Mouse (Mus musculus) urinary bladder, adult 2 months (tissue): Measurements from ENCODE around the gene Pde8b. TPM values are rescaled to one million over a fixed set of nuclear protein-coding genes. Genes with fewer than 3 reads are reported as not detected.

Experiments used
- DNase-seq: peaks from one replicate; pipeline ENCODE4 v3.0.0; 2022; ENCODE audit warnings: low spot score
- polyA plus RNA-seq: library from polyadenylated mRNA; depleted of rRNA; stranded (reverse); fragments of >200 nt; gene quantifications from 2 replicates; pipeline ENCODE4 v1.2.3, GENCODE M21; 2012

Pde8b gene
- polyA plus RNA-seq, 1 experiment, result 2.1 TPM

DNA sequence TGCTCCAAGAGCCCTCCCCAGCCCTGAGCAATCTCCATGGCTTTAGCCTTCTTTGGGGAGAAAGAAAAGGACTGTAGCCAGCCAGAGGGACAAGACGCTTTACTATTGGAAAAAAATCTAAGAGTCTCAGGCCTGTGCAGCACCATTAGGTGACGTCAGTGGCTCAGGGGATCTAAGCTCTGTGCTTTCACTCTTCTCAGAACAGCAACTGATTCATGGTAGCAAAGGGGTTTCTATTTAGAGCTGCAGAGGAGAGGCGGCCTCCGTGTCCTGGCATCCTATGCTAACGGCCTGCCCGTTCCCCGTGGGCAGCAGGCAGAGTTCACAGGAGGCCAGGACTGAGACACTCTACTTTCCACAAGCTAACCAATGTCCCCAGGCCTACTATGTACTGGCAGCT lies 169.1 kb downstream of the Pde8b start:
- DNase-seq, result no peak

DNA sequence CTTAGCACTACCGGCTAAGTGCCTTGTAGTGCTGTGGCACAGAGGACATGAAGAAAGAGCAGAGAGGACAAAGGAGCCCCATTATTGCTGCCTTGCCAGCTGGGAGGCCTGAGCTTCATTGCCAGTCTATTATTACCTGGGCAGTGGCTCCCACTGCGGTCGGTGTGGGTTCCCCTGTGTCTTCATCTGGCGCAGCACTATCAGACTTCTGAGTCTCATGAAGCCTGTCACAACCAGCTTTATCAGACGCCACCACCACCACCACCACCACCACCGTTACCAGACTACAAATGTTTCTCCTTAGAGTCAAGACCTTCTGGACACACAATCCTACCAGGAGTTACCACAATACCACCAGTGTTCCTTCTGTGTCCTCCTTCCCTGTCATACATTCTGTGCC lies 171.6 kb downstream of the Pde8b start:
- DNase-seq, result no peak

DNA sequence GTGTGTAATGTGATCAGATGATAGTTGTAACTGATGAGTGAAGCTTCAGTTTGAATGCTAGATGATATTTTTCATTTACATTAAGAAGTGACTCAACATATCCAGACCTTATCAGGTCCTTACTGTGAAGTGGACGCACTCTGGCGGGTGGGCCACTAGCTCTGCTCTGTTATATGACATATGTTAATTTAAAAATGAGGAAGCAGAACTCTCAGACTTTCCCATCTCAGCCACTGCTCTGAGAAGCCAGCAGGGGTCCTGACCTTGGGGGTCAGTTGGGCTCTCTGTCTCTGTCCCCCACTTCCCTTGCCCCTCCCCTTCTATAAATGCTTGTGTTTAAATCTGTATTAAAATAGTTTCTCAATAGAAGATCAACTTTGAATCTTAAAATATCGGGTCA lies 172.4 kb downstream of the Pde8b start:
- DNase-seq, result no peak

DNA sequence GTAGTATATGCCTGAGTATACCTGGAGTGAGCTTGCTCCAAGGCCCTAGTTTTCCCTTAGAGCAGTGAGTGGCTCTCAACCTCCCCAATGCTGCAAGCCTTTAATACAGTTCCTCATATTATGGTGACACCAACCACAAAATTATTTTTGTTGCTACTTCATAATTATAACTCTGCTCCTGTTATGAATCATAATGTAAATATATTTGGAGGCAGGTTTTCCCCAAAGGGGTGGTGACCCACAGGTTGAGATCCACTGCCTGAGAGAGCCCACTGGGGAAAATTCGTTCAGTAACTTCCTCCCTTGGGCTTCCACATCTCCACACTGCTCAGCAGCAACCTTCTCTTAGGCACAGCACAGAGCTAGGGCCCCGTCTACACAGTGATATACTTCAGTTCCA lies 174.0 kb downstream of the Pde8b start:
- DNase-seq, result no peak

DNA sequence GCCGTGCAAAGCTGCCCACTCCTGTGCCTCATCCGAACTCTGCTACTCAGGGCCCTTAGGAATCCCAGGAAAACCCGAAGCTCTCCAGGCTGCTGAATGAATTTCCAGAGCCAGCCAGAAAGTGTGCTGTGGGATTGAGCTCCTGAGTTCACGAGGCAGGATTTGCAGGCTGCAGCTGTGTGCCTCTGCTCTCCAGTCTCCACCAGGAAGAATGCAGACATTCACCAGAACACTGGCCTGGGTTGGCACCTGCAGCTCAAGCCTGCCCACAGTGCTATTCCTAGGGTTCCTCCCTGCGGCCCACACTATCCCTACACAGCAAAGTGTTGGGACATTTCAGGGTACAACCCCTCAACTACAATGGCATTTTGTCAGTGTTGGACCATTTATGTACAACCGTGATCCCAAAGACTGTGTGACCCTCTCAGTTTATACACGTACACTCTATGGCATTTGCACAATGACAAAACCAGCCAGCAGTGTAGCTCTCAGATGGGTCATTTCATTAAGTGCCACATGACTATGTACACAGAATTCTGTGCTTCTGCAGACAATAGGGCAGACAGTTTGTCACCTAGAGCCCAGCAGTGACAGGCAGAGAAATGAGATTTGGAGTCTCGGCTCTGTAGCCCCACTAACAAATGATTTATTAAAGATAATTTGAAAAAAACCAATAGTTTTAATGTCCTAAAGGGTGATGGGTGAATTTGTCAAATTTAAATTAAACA lies 176.5 kb downstream of the Pde8b start:
- no peak for DNase-seq

DNA sequence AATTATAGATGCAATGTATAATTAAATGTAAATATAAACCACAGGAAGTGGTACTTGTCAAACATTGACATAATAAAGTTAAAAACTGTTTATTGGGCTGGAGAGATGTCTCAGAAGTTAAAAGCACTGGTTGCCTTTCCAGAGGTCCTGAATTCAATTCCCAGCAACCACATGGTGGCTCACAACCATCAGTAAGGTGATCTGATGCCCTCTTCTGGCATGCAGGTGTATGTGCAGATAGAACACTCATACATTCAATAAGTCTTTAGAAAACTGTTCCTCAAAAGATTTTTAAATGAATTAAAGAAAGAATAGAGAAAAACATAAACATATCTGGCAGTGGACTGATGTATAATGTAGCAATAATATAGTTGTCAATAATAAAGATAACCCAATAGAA lies 179.9 kb downstream of the Pde8b start:
- DNase-seq, result no peak

DNA sequence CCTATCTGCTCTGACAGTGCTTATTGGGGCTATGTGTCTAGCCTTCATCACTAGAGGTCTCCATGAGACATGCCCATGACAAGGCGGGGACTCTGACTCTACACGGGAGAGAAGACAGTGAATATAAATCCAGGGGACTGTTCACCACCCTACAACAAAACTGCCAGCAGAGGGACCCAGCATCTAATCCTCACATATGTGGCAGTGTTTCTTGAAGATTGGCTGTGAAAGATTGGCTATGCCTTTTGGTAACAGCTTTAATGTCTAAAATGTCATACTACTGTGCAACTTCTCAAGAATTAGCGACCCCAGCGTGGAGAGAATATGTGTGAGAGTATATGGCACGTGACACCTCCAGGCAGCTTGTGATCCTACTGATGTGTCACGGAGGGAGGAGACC lies 182.3 kb downstream of the Pde8b start:
- DNase-seq, result no peak

DNA sequence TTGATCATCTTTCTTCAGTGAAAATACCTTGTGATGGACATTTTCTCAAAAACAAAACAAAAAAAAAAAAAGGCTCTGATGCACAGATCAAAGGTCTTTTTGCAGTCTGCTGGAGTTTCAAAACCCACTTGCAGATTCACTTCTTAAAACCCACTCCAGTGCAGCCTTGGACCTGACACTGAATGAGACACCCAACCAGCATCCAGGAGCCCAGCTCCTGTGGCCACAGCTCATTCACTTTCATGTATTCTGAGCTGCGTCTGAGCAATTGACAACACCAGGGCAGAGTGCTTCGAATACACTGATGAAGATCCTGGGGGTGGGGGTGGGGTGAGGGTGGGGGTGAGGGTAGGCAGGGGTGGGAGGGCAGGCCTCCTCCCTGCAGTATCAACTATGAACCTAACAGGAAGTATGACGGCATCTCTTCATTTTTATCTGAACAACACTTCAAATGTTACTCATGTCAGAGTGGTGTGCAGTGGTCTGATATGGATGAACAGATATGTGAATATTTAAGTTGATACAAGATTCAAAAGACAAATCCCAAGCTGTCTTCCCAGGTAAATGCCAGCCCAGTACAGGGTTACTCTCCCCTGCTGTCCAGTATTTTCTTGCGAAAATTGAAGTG lies 186.6 kb downstream of the Pde8b start:
- no peak for DNase-seq

DNA sequence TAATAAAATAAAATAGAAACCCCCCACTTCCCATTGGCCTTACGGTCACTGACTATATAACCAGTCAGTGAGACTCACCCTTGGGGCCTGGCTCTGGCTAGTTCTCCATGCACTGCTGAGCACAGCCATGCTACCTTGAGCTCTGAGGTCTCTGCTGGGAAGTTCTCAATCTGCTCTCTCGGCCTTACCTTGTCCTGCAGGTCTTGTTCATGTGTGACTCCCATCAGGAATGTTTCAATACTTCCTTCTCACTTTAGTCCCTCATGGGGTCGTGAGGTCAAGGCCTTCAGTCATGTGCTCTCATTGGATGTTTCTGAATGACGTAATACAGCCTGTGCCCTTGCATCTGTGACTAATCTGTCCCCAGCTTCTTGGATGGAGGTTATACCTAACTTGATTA lies 191.3 kb downstream of the Pde8b start:
- DNase-seq, result no peak

DNA sequence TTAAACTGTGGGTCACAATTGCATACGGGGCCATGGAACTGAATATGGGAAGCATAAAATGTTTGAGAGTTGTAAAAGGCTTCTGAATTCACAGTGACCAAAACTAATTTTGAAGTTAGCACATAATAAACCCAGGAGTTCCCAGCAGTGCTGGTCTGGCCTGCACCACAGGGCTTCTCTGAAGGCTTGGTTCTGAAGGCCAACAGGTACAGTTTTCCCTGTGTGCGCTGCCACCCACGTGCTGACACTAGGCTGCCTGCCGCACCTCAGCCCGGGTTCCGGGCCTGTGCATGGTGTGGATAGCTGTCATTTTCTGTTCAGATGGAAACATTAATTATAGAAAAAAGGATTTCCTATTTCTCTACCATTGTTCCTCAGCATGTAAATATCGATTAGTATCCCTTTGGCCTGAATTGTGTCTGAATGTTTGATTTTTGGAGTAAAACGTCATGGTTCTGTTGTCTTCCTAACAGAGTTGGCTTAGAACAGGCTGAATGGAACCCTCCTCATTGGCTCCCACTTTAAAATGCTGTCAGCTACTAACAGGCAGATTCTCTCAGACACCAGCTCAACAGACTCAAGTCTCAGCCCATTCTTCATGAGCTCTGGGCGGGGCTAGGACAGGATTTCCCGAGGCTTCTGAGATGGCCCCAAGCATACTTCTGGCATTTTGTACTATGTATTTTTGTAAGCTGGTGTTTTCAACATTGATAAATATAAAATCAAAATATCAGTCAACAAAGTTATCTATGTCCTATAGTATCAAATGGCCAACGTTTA lies 193.4 kb downstream of the Pde8b start:
- no peak for DNase-seq

DNA sequence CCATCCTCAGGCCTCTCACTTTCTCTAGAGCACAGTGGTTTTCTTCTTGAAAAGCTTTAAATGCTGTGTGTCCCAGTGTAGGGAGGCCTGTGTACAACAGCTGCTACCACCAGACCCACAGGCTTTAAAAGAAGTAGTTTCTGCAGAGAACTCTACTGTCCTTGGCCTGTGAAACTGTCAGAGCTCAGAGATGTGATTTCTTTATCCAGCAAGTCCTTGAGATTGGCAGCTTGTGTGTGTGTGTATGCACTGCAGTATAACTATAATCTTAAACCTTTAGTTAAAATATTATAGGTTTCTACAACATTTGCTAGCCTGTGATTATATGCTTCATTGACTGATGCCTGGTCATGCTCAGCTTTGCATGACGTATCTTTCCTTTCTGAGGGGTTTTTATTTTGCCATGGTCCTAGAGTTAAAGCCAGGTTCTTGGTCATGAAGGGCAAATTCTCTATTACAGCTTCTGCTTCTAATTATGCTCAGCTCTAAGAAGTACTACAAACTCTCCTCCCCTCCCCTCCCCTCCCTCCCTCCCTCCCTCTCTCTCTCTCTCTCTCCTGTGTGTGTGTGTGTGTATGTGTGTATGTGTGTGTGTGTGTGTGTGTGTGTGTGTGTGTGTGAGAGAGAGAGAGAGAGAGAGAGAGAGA lies 194.3 kb downstream of the Pde8b start:
- DNase-seq, result no peak

DNA sequence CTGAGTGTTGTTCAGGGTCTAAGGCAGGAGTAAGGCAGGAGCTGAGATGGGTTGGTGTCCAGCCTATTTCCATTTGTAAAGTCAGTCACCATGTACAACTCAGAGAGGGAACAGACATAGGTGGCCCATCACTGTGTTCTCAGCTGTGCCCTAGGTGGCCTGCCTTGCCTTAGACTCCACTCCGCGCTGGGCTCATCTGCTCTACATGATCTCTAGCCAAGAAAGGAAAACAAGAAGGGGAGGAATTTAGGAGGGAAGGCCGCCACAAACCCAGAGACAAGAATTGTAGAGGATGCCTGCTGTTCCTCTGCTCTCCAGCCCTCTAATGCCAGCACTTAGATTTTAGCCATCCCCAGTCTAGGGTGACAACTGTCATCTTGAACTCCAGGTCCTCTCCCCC lies 197.7 kb downstream of the Pde8b start:
- no peak for DNase-seq

DNA sequence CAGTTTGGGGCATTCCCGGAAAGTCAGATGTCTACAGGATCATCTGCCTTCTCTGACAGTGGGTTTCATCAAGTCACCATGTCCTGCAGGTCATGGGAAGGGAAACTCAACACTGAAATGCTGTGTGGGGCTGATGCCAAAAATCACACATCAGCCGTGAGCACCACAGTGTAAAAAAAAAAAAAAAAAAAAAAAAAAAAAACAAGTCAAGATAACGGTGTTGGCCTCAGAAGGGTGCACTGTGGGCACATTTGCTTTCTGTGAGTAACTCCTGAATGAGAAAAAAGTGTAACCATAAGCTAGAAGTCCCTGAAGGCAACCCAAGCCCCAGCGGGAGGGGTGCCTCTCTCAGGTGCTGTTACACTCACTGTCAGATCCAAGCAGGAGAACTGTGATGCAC lies 199.7 kb downstream of the Pde8b start:
- no peak for DNase-seq

DNA sequence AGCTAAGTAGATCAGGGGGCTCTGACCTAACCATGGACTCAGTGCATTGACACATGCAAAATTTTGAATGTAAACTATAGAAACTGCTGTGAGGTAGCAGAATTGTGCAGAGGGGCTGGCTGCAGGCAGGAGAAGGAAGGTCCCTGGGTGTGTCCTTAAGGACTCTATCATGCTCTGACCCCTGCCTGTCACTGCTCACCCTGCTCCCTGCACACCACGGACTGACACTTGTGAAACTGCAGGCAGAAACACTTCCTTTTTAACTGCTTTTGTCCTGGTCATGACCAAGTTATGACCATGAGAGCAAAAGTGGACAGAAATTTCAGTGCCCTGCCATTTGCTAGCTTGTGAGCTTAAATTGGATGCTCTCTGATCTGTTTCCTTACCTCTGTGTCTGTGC lies 206.0 kb downstream of the Pde8b start:
- DNase-seq, result no peak

DNA sequence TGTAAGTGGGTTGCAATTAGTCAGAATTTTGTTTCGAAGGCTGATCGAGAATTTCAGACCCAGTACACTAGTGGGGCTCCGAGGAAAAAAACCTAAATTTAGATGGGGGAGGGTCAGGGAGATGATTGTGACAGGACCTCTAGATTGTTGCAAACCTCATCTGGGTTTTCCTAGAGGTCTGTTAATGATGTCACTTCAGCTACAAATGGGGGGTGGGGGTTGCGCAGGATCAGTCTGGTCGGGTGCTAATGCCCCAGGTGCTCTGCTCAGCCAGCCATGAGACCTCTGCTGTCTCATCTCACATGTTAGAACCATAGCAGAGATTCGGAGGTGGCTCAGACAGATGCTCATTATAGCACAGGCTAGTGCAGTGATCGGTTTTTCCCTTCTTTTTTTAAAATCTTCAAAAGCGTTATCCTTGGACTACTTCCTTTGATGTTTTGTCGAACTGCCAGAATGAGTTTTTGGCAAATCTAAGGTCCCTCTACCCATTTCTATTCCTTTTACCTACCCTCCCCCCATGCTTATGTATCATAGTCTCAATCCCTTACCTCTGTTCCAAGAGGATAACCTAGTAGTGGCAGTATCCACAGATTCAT lies 209.9 kb downstream of the Pde8b start:
- DNase-seq, result no peak

DNA sequence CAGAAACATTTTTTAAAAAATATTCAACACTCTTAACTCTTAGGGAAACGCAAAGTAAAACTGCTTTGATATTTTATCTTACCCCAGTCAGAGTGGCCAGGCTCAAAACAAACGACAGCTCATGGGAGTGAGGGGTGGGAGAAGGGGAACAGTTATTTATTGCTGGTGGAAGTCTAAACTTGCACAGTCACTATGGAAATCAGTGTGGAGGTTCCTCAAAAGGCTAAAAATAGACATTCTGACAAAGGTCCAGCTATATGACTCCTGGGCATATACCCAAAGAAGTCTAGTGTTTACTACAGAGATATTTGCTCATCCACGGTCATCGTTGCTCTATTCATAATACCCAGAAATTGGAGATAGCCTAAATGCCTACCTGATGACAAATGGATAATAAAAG lies 211.9 kb downstream of the Pde8b start:
- DNase-seq, result no peak

DNA sequence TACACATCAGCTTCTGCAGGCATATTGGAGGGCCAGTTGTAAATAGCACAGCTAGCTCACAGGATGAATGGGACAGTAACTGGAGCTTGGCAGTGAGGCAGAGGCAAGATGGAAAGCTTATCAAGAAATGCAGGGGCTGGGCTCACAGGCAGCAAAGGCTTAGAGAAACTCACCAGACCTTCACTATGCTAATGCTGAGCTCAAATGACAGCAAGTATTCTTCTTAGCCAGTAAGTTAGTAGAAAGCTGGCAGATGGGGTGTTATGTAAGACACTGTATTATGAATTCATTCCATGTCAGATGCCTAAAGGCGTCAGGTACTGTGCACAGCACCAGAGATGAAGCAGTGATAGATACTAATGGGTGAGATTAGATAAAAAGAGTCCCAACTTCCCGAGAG lies 215.4 kb downstream of the Pde8b start:
- DNase-seq, result no peak

DNA sequence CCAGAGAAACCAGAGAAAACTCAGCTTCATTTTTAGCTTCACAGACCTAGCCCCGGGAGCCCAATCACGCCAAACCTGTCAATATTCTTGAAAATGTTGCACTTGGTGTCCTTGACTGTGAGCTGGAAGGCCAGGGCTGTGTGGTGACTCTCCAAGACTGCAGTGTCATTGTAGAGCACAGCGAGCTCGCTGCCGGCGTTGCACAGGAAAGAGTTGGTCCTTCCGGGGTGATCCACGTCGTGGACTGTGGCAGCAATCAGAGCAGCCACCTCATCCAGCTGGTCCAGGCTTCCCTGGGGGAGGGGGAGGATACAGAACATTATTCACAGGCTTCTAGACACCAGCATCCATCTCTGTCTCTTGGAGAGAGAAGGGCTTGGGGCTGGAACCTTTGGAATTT lies 216.0 kb downstream of the Pde8b start:
- no peak for DNase-seq

DNA sequence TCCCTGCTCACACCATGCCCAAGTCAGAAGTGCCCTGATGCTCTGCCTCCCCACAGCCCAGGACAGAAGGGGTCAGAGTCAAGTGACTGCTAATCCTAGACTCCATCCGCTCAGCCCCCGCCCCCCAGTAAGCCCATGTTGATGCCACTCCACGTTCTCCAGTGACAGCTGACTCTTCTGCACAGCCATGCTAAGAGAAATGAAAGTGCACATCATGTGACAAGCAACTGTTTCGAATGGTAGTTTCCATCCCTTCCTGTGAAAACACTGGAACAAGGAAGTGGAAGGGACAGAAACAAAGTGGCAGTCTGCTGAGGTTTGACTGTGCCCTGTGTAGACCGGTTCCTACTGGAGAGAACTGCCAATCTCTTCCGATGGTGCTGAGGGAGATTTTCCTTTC lies 217.2 kb downstream of the Pde8b start:
- no peak for DNase-seq

DNA sequence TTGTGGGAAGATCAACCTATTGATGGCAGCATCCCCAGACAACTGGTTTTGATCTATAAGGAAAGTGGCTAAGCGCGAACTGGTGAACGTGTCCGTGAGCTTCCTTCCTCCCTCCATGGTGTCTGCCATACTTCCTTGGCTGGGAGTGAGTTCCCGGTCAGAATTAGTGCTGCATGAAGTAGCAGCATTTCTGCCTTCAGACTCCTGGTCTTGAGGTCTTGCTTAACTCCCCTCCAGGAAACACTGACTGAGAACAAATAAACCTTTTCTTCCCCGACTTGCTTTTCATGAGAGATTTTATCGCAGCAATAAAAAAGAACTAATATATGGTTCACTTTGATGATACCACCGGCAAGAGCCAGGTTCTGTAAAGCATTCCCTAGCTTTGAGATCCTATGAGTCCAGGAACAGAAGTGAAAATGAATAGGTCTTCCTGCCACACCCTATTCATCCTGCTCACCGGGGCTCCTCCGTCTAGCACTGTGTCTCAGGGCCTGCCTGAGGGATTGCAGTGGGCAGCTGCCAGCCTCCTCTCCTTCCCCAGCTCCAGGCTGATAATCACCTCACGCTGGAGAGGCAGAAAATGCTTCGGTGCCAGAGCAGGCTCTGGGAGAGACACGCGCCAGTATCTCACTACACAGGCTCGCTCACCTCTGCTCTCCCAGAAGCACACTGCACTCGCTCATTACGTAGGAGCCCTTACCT lies 217.9 kb downstream of the Pde8b start:
- no peak for DNase-seq

DNA sequence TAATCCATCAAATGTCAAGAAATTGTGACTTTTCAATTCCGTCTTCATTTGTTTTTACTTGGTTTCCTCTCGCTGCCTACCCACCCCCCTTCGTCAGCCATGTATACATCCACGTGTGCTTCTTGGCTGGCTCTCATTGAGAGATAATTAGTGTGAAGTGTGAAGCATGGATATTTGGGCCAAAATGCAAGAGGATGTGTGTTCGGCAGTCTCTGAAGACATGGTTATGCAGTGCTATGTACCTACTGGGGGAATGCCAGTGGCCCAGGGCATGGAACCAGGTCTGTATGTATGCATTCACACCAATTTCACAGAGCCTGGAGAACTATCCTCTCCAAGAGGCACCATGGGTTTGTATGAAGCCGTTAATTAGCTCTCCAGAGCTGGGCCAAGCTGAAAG lies 219.3 kb downstream of the Pde8b start:
- DNase-seq, result no peak

DNA sequence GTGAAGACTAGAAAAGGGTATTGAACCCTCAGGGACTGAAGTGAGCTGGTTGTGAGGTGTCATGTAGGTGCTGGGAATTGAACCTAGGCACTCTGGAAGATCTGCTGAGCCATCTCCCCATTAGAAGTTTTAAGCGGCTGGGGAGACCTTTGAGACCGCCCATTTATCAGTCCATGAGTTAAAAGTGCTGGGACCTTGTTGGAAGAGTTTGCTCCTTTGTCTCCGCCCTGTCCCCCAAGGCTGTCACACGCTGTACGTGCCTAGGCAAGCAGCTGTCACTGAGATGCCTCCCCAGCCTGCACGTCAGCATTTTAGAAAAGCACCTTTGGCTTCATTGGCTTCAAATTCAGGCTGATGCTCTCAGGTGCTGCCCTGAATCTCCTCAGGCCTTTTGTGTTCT lies 229.9 kb downstream of the Pde8b start:
- no peak for DNase-seq
